Mouse (Mus musculus): Measurements from ENCODE around the gene Ak7.

Gene Ak7

GRCm38 (mm10) chr12:105727964-105728363, 22.2 kb downstream of the Ak7 start:
- DNase-seq (ENCODE audit: low spot score in 2 of 2), result no peak

GRCm38 (mm10) chr12:105730851-105731460, 25.2 kb downstream of the Ak7 start:
- no peak for DNase-seq (ENCODE audit: low spot score in 2 of 2)

GRCm38 (mm10) chr12:105733370-105734159, 27.8 kb downstream of the Ak7 start:
- no peak for DNase-seq (ENCODE audit: low spot score in 2 of 2)

DNA sequence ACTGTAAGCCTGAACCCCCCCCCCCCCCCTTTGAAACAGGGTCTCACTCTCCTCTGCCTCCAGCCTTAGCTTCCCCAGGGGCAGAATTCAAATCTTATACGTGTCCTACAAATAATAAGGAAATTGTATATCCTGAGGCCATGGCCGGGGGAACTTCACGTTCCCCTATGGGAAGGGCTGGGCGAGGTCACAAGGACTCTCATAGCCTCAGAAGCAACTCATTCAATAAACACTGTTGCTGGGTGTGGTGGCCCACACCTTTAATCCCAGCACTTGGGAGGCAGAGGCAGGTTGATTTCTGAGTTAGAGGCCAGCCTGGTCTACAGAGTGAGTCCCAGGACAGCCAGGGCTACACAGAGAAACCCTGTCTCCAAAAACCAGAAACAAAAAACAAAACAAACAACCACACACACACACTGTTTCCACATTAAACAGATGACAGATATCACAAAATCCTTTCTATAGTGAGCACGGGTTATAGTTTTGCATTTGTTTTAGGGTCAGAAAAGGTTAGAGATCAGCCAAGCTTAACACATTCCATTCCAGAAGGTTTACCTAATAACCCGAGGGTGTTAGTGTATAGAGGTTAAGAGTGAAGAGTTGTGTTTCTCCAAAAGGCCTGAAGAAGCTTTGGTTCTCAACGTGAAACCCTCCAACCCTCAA, 29.6 kb downstream of the Ak7 start:
- no peak for DNase-seq (ENCODE audit: low spot score in 2 of 2)

DNA sequence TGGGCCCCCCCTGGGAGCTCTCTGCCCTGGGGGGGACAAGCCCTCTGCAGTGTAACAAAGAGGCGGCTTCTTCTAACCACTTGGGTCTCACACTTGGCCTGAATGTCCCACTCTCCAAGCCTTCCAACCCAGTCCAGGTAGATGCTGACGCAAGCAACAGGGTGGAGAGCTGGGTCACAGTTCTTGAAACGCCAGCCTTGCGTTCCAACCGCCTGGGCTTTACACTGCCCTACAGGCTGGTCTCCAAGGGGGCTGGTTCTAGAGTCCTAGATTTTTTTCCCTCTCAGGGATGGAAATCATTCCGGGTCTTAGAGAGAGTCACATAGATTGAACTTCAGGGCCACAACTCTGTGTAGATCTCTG, 30.1 kb downstream of the Ak7 start:
- DNase-seq (ENCODE audit: low spot score in 2 of 2), result no peak

DNA sequence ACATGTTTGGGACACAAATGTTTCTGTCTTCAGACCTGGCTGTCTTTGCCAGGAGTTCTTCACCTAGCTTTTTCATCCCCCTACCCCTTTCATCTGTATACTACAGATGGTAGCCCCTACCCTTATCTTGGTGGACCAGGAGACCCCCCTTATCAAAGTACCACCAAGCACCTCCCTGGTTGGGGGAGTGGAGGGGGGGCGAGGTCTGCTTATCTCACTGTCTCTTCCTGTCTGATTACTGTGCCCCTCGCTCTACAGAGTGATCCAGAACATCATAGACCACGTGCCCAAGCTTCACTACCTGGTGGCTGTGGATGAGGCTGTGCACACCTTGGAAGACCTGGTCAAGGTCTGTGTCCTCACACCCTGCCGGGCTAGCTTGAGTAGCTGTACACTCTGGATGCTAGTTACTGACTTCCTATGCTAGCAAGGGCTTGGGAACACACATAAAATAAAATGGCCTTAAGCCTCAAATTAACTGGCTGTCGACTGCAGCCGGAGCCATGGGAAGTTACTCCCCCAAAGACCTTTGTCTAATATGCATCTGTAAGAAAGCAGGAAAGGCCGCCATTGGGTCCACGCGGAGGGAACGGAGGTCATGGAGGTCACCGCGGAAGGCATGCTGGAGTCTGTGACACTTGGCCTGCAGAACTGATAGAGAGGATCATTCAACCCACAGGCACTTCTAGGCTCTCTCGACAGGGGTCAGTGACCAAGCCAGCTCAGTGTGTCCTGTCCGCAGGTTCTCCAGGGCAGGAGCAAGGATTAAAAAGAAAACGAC, 32.7 kb downstream of the Ak7 start:
- DNase-seq (ENCODE audit: low spot score in 2 of 2), result no peak

DNA sequence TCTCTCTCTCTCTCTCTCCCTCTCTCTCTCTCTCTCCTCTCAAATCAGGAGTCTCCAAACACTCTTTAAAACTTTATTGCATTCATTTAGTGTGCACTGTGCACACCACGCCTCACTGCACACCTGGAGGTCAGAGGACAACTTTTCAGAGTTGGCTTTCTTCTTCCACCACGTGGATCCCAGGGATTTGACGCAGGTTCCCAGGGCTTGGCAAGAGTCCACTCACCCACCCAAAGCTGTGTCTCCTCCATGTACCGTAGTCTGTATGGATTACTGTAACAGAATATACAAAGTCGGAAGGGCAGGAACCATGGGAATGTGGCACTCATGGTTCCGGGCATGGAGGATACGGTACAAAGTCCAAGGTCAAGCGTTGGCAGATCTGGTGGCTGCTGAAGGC, 33.9 kb downstream of the Ak7 start:
- no peak for DNase-seq (ENCODE audit: low spot score in 2 of 2)

GRCm38 (mm10) chr12:105748114-105748513, 42.3 kb downstream of the Ak7 start:
- DNase-seq (ENCODE audit: low spot score in 2 of 2), result no peak

- DNase-seq (ENCODE audit: low spot score in 2 of 2), result no peak
Measured at GRCm38 (mm10) chr12:105753813-105754212, 48.0 kb downstream of the Ak7 start.

- no peak for DNase-seq (ENCODE audit: low spot score in 2 of 2)
Measured at GRCm38 (mm10) chr12:105757816-105758497, 52.2 kb downstream of the Ak7 start.

DNA sequence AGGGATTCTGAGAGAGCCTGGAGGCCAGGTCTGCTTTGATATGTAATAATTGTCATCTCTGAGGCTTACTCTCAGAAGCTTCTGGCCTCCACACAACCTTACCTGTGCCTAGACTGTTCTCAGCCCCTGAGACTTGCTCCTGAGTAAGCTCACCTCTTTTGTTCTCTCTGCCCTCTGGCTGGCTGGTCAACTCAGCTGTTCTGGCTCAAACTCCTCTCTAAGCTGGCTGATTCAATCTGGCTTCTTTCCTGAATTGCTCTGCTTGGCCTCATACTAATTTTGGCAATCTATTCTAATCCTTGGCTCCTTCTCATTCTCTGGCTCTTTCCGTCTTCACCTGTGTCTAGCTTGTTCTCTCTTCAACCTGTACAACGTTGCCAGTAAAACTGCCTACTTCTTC, 53.1 kb downstream of the Ak7 start:
- no peak for DNase-seq (ENCODE audit: low spot score in 2 of 2)

- DNase-seq (ENCODE audit: low spot score in 2 of 2), result no peak
Measured at GRCm38 (mm10) chr12:105759849-105760478, 54.2 kb downstream of the Ak7 start.

DNA sequence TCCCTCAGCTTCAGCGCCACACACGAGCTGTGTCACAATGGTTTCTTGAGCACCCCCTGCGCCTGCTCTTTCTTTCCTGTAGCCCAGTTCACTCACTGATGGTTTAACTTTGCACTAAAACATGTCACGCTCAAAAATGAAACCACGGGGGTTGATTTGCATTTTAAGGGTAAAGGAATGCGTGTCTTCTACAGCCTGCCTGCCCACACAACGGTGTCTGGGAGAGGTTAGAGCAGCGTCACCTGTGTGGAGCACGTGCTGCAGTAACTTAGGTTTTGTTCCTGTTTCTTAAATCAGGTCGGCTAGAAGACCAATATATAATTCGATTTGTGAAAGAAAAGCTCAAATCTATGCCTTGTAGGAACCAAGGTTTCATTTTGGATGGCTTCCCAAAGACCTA, 55.4 kb downstream of the Ak7 start:
- no peak for DNase-seq (ENCODE audit: low spot score in 2 of 2)

GRCm38 (mm10) chr12:105761629-105762028, 55.9 kb downstream of the Ak7 start:
- DNase-seq (ENCODE audit: low spot score in 2 of 2), result no peak

- DNase-seq (ENCODE audit: low spot score in 2 of 2), result no peak
Measured at GRCm38 (mm10) chr12:105769700-105770099, 63.9 kb downstream of the Ak7 start.

DNA sequence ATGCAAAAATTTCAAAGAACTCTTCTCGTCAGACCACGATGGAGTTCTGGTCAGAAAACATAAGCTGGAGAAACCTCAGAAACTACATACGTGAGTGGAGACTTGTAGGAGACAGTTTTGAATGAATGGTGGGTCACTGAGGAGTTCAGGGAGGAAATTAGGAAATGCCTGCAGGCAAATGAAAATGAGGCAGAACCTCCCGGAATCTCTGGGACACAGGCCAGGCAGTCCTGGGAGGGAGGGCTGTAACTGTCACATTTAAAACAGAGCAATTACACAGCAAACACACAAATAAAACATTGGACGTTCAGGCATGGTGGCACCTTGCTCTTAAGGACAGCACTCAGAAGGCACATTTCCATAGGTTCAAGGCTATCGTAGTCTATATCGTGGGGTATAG, 69.1 kb downstream of the Ak7 start:
- no peak for DNase-seq (ENCODE audit: low spot score in 2 of 2)

GRCm38 (mm10) chr12:105777651-105778050, 71.9 kb downstream of the Ak7 start:
- no peak for DNase-seq (ENCODE audit: low spot score in 2 of 2)

DNA sequence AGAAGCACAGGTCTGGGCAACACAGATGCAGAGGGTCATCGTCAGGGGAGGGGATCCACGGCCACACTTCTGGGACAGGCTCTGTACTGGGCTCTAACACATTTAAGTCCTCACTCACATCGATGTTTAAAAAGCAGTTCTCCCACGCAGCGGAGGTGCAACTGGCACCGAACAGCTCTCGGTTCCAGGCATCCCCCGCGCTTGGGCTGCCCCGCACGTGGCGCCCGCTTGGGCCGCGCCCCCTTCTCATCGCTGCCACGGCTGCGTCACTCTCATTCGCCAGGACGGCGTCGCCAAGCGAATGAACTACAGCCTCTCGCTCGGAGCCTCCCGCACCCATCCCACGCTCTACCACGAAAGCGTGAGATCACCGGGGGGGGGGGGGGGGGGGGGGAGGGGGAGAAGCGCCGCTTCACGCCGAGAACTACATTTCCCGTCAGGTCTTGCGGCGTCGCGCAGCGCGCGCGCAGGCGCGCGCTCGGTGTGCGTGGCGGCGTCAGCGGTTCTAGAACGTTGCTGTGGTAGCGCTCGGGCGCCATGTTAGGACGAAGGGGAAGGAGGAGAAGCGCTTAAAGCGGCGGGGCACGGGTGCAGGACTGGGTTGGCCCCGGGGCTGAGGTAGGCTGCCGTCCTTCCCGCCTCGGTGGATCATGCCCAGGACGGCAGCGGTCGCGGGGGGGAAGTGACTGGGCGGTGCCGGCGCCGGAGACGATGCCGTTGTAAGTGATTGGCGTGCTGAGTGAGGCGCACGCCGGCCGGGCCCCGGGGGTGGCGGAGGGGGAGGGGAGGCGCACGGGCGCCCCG, 78.6 kb downstream of the Ak7 start, which contains the start of gene Papola:
Papola (plus strand) TSS at position 499 of the 804 bp plus-strand sequence.
- DNase-seq (ENCODE audit: low spot score in 2 of 2), result peak; percentile 86 to 90

GRCm38 (mm10) chr12:105785000-105785774, 79.4 kb downstream of the Ak7 start:
- peak in 1 of 2 experiments; percentile 56 for DNase-seq (ENCODE audit: low spot score in 2 of 2)

All from frontal cortex, postnatal 14 days (tissue).